Mouse (Mus musculus): Measurements from ENCODE around the gene Rasgef1c. TPM values are rescaled to one million over a fixed set of nuclear protein-coding genes. Genes with fewer than 3 reads are reported as not detected.

Gene Rasgef1c
- polyA plus RNA-seq, 1 experiment, result 0.52 TPM

GRCm38 (mm10) chr11:50024833-50025720, 123.4 kb downstream of the Rasgef1c start, which contains the start of gene Rnf130:
Rnf130 (plus strand) TSS chr11:50025346.
- no peaks in the 10 kb centered on the region for H3K36me3 ChIP-seq (ENCODE audit: control insufficient read depth, insufficient read depth, low read length)
- peak within 1 kb of the TSS; percentile 88 for H3K27ac ChIP-seq (ENCODE audit: insufficient read depth, low read depth, low read length)
- TF ChIP-seq CTCF (IDR thresholded peaks at IDR 0.05; ENCODE audit: extremely low read depth, insufficient read length, insufficient replicate concordance, low read depth, low read length), result no peak
- TF ChIP-seq POLR2A (IDR thresholded peaks at IDR 0.05; ENCODE audit: low read depth, low read length), result peak; percentile 12; the same call in 1 of the 2 replicates
- whole genome bisulfite sequencing, result 5% methylated on average over 128 of the region's 129 CpGs
- H3K4me3 ChIP-seq (ENCODE audit: low read depth, low read length), result peak within 1 kb of the TSS; percentile 83
- no peaks in the 10 kb centered on the region for H3K4me1 ChIP-seq (ENCODE audit: control insufficient read depth, insufficient read depth, insufficient read length, low read length)
- no peaks in the 10 kb centered on the region; the same call in 1 of the 2 replicates for H3K27me3 ChIP-seq (ENCODE audit: control insufficient read depth, insufficient read depth, low read length)

- peak overlapping the region; percentile 83 for H3K4me3 ChIP-seq (ENCODE audit: low read depth, low read length)
- TF ChIP-seq POLR2A (IDR thresholded peaks at IDR 0.05; ENCODE audit: low read depth, low read length) (no peak), CTCF (IDR thresholded peaks at IDR 0.05; ENCODE audit: extremely low read depth, insufficient read length, insufficient replicate concordance, low read depth, low read length) (no peak)
- H3K4me1 ChIP-seq (ENCODE audit: control insufficient read depth, insufficient read depth, insufficient read length, low read length), result no peaks in the 10 kb centered on the region
- no peaks in the 10 kb centered on the region; the same call in 1 of the 2 replicates for H3K27me3 ChIP-seq (ENCODE audit: control insufficient read depth, insufficient read depth, low read length)
- H3K36me3 ChIP-seq (ENCODE audit: control insufficient read depth, insufficient read depth, low read length), result no peaks in the 10 kb centered on the region
- WGBS, result 11% methylated on average over 24 of the region's 24 CpGs
- H3K27ac ChIP-seq (ENCODE audit: insufficient read depth, low read depth, low read length), result no peak overlapping the region
These were observed 124.3 kb downstream of the Rasgef1c start for GRCm38 (mm10) chr11:50025721-50026520.

- TF ChIP-seq POLR2A (IDR thresholded peaks at IDR 0.05; ENCODE audit: low read depth, low read length) (no peak), CTCF (IDR thresholded peaks at IDR 0.05; ENCODE audit: extremely low read depth, insufficient read length, insufficient replicate concordance, low read depth, low read length) (no peak)
- H3K4me1 ChIP-seq (ENCODE audit: control insufficient read depth, insufficient read depth, insufficient read length, low read length), result no peaks in the 10 kb centered on the region
- H3K4me3 ChIP-seq (ENCODE audit: low read depth, low read length), result no peak overlapping the region
- no peaks in the 10 kb centered on the region; the same call in 1 of the 2 replicates for H3K27me3 ChIP-seq (ENCODE audit: control insufficient read depth, insufficient read depth, low read length)
- no peak overlapping the region for H3K27ac ChIP-seq (ENCODE audit: insufficient read depth, low read depth, low read length)
- WGBS, result 27% methylated on average over 3 of the region's 3 CpGs
- no peaks in the 10 kb centered on the region for H3K36me3 ChIP-seq (ENCODE audit: control insufficient read depth, insufficient read depth, low read length)
These were observed 125.0 kb downstream of the Rasgef1c start for GRCm38 (mm10) chr11:50026521-50027090.

GRCm38 (mm10) chr11:50028416-50028815, 126.8 kb downstream of the Rasgef1c start:
- TF ChIP-seq CTCF (IDR thresholded peaks at IDR 0.05; ENCODE audit: extremely low read depth, insufficient read length, insufficient replicate concordance, low read depth, low read length) (no peak), POLR2A (IDR thresholded peaks at IDR 0.05; ENCODE audit: low read depth, low read length) (no peak)
- no peaks in the 10 kb centered on the region; the same call in 1 of the 2 replicates for H3K27me3 ChIP-seq (ENCODE audit: control insufficient read depth, insufficient read depth, low read length)

More at GRCm38 (mm10) chr11:50028416-50028815, 126.8 kb downstream of the Rasgef1c start:
- Histone ChIP-seq H3K4me1 (ENCODE audit: control insufficient read depth, insufficient read depth, insufficient read length, low read length) (0 out of 2 replicates have a peak, but pooled peaks cover 2% of the 10 kb centered on the region), H3K36me3 (ENCODE audit: control insufficient read depth, insufficient read depth, low read length) (no peaks in the 10 kb centered on the region), H3K4me3 (ENCODE audit: low read depth, low read length) (no peak overlapping the region), H3K27ac (ENCODE audit: insufficient read depth, low read depth, low read length) (no peak overlapping the region)

Other genes starting within 250 kb of the Rasgef1c start
- gene Scgb3a1, start 238.2 kb upstream of the Rasgef1c start, polyA plus RNA-seq (2012; rRNA removed), result 3.4 and 19.7 TPM in 2 replicates
- 2.7 and 5.1 TPM in 2 replicates for gene Cnot6, start 189.1 kb upstream of the Rasgef1c start, polyA plus RNA-seq (2012; rRNA removed)
- 0.48 and 0.71 TPM in 2 replicates for gene Gfpt2, start 107.7 kb upstream of the Rasgef1c start, polyA plus RNA-seq (2012; rRNA removed)
- 4.4 and 6.4 TPM in 2 replicates for gene Mapk9, start 55.1 kb upstream of the Rasgef1c start, polyA plus RNA-seq (2012; rRNA removed)
- gene Rnf130, start 123.5 kb downstream of the Rasgef1c start, polyA plus RNA-seq (2012; rRNA removed), result 23.9 and 29.8 TPM in 2 replicates
- gene Tbc1d9b, start 229.6 kb downstream of the Rasgef1c start, polyA plus RNA-seq (2012; rRNA removed), result 19.3 and 31.5 TPM in 2 replicates

Measured in small intestine, adult 2 months (tissue).